Mouse (Mus musculus) ES-Bruce4 (cell line): ENCODE data around the gene Dmc1. TPM values are rescaled to one million over a fixed set of nuclear protein-coding genes. Genes with fewer than 3 reads are reported as not detected.

Experiments
- H3K27ac ChIP-seq: 2 replicates; pipeline ENCODE4 v1.5.1; 2012; ENCODE audit warnings: low read length, inconsistent platforms; ENCODE audit not compliant: insufficient read depth
- H3K27me3 ChIP-seq: 2 replicates; pipeline ENCODE4 v1.6.1; 2012; ENCODE audit warnings: mild to moderate bottlenecking, low read length, inconsistent platforms; ENCODE audit not compliant: control insufficient read depth, poor library complexity, insufficient read depth, severe bottlenecking
- H3K36me3 ChIP-seq: 2 replicates; pipeline ENCODE4 v1.6.1; 2012; ENCODE audit warnings: inconsistent platforms, mild to moderate bottlenecking, low read length, moderate library complexity; ENCODE audit not compliant: control insufficient read depth, poor library complexity, insufficient read depth, severe bottlenecking
- H3K4me1 ChIP-seq: one replicate; pipeline ENCODE4 v1.8.1; 2011; ENCODE audit warnings: low read length; ENCODE audit not compliant: control insufficient read depth, insufficient read depth
- H3K4me3 ChIP-seq: 2 replicates; pipeline ENCODE4 v1.5.1; 2011; ENCODE audit warnings: low read depth, mild to moderate bottlenecking, low read length
- H3K9ac ChIP-seq: 2 replicates; pipeline ENCODE4 v1.6.1; 2012; ENCODE audit warnings: low read depth, mild to moderate bottlenecking, inconsistent platforms; ENCODE audit not compliant: poor library complexity, severe bottlenecking
- H3K9me3 ChIP-seq: replicated peaks from 2 replicates; pipeline ENCODE4 v1.6.1; 2012; ENCODE audit warnings: mild to moderate bottlenecking, low read length, inconsistent platforms; ENCODE audit not compliant: control insufficient read depth, poor library complexity, insufficient read depth, severe bottlenecking
- CTCF ChIP-seq: IDR thresholded peaks from one replicate; pipeline ENCODE4 v1.8.1; 2011; ENCODE audit warnings: low read depth, low read length
- EP300 ChIP-seq: IDR thresholded peaks from 2 replicates; pipeline ENCODE4 v1.6.1; 2011; ENCODE audit warnings: low read depth, low read length; ENCODE audit not compliant: insufficient read depth
- POLR2A ChIP-seq: IDR thresholded peaks from one replicate; pipeline ENCODE4 v1.8.1; 2011; ENCODE audit warnings: low read length; ENCODE audit not compliant: insufficient read depth
- polyA plus RNA-seq: library from polyadenylated mRNA; stranded (reverse); fragments of >200 nt; gene quantifications from 2 replicates; pipeline ENCODE4 v1.2.4, GENCODE M21; 2011; ENCODE audit warnings: low read depth; ENCODE audit not compliant: missing spikeins, insufficient read depth, insufficient read length

Dmc1 gene
- polyA plus RNA-seq, 1 experiment = 26.8 TPM

DNA sequence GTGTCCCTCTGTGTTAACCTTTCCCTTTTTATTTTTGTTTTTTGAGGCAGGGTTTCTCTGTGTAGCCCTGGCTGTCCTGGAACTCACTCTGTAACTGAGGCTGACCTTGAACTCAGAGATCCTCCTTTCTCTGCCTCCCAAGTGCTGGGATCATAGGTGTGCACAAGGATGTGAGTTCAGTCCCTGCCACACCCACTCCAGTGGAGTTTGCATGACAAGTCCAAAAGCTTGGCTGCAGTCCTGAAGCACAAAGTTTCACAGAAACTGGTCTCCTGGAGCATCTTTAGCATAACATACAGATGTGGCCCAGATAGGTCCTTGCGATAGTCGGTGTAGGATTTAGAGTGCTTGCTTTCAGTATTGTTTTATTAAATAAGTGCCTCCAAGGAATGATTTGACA lies 4.3 kb upstream of the Dmc1 start:
- Histone ChIP-seq H3K9me3 (no peaks in the 10 kb centered on the region; the same call in 1 of the 2 replicates), H3K4me1 (no peaks in the 10 kb centered on the region), H3K27me3 (no peaks in the 10 kb centered on the region), H3K27ac (no peak overlapping the region), H3K36me3 (no peaks in the 10 kb centered on the region), H3K9ac (no peak overlapping the region), H3K4me3 (no peak overlapping the region)
- TF ChIP-seq CTCF (no peak), EP300 (no peak), POLR2A (no peak)

- no peak overlapping the region for H3K27ac ChIP-seq
These were observed 3.3 kb upstream of the Dmc1 start for GRCm38 (mm10) chr15:79608214-79608613.

GRCm38 (mm10) chr15:79607757-79608156 lies 2.8 kb upstream of the Dmc1 start:
- Histone ChIP-seq H3K27ac (no peak overlapping the region), H3K9me3 (no peaks in the 10 kb centered on the region; the same call in 1 of the 2 replicates), H3K4me3 (no peak overlapping the region), H3K9ac (no peak overlapping the region), H3K4me1 (no peaks in the 10 kb centered on the region), H3K27me3 (no peaks in the 10 kb centered on the region), H3K36me3 (no peaks in the 10 kb centered on the region)
- TF ChIP-seq CTCF (peak; percentile 6), POLR2A (no peak)

More at GRCm38 (mm10) chr15:79608214-79608613, 3.3 kb upstream of the Dmc1 start:
- Histone ChIP-seq H3K27me3 (no peaks in the 10 kb centered on the region), H3K9ac (no peak overlapping the region), H3K4me3 (no peak overlapping the region), H3K36me3 (no peaks in the 10 kb centered on the region), H3K9me3 (no peaks in the 10 kb centered on the region; the same call in 1 of the 2 replicates), H3K4me1 (no peaks in the 10 kb centered on the region)
- no peak for TF ChIP-seq EP300
- TF ChIP-seq POLR2A = no peak
- TF ChIP-seq CTCF = no peak

- H3K4me3 ChIP-seq = no peak overlapping the region
- H3K36me3 ChIP-seq = peaks cover 7% of the 10 kb centered on the region
- no peak overlapping the region for H3K9ac ChIP-seq
- 0 out of 2 replicates have a peak overlapping the region, but pooled peaks have one; percentile 34 for H3K27ac ChIP-seq
- no peaks in the 10 kb centered on the region; the same call in 1 of the 2 replicates for H3K9me3 ChIP-seq
- no peaks in the 10 kb centered on the region for H3K27me3 ChIP-seq
- H3K4me1 ChIP-seq = no peaks in the 10 kb centered on the region
- TF ChIP-seq EP300 = no peak
- TF ChIP-seq CTCF = no peak
- TF ChIP-seq POLR2A = no peak
These were observed 1.3 kb upstream of the Dmc1 start for GRCm38 (mm10) chr15:79606161-79606560.

DNA sequence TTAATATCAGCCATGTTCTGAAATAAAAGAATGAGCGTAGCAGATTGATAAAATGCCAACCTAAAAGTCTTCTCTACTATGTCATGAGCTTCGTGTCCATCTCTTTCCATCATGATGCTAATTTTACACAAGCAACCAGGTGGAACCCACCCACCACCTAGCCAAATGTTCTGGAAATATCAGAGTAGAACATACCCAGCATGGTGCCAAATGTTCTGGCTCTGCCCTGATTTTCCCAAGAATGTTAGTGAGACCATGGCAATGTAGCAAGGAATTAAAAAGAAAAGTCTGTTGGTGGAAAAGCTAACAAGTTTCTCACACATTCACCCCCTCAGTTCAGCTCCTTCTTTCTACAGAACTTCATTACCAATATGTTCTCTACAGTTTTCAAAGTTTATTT lies 4.7 kb downstream of the Dmc1 start:
- H3K9me3 ChIP-seq = no peaks in the 10 kb centered on the region
- peaks cover 42% of the 10 kb centered on the region for H3K36me3 ChIP-seq
- no peaks in the 10 kb centered on the region for H3K27me3 ChIP-seq
- no peak overlapping the region for H3K4me3 ChIP-seq
- no peak overlapping the region for H3K9ac ChIP-seq
- H3K4me1 ChIP-seq = no peaks in the 10 kb centered on the region
- no peak for TF ChIP-seq POLR2A
- no peak for TF ChIP-seq EP300
- no peak for TF ChIP-seq CTCF
- no peak overlapping the region for H3K27ac ChIP-seq

DNA sequence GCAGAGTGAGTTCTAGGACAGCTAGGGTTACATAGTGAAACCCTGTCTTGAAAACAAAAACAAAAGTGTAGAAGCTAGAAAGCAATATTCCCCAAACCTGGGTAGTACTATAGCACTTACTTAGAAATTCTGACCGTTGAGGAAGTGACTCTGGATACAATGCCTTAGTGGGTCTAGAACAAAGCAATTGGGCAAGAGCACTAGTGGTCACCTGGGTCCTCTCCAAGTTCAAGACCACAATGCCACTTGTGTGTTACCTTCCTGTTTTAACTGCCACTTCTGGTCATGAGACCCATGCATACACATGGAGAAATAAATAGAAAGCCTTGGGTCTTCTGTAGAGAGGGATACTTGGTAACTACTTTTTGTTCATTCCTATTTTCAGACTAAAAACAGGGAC lies 6.2 kb downstream of the Dmc1 start:
- no peaks in the 10 kb centered on the region for H3K9me3 ChIP-seq
- no peaks in the 10 kb centered on the region for H3K4me1 ChIP-seq

More for the DNA sequence above, 6.2 kb downstream of the Dmc1 start:
- H3K27ac ChIP-seq = no peak overlapping the region
- no peak overlapping the region for H3K4me3 ChIP-seq
- no peak overlapping the region for H3K9ac ChIP-seq
- no peaks in the 10 kb centered on the region for H3K27me3 ChIP-seq
- H3K36me3 ChIP-seq = peaks cover 42% of the 10 kb centered on the region
- TF ChIP-seq EP300 (no peak), POLR2A (no peak), CTCF (no peak)
